ENCODE assay signal across 9 mouse cellular contexts in the genomic region with DNA sequence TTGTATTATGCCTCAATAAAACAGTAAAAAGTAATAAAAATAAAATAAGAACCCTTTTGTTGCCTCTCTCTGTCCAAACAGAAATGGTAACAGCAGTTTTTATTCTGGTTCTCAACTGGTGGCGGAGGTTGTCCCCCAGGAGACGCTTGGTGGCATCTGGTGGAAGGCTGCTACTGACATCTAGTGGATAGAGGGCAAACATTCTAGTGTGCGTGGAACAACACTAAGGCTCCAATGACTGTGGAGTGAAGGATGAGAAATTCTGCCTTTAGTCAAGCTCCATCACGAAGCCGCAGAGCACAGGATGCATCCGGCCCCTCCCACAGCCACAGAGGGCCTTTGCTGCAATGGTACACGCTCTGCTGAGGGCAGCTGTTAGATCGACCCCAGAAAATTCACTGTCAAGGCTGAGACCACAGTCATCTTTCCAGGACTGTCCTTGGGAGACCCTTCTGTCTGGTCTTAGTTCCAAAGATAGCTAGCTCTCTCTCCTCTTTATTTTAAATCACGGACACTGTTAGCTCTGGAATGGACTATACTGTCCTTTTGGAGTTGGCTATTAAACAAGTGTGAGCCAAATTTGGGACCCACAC. TPM values are rescaled to one million over a fixed set of nuclear protein-coding genes. Genes with fewer than 3 reads are reported as not detected.
DNase-seq lines count a peak whose midpoint lies in the region; ATAC-seq and TF ChIP-seq lines count a peak whose summit lies in the region.
"Had no signal": no experiment of that assay in that cellular context is flagged by ENCODE, and none has a peak within 500 bp of the region (broad histone marks: within the 10 kb centered on the region; RNA-seq: fewer than 3 reads in every experiment).

No protein-coding gene starts in this region.

- no peaks in the 10 kb centered on the region for H3K9me3 ChIP-seq in CH12.LX (replicated peaks; ENCODE audit: low read length)
- no peaks in the 10 kb centered on the region for H3K9me3 ChIP-seq in embryonic facial prominence, embryonic 10.5 days
- H3K9me3 ChIP-seq in heart, postnatal 0 days (replicated peaks; ENCODE audit: control insufficient read depth, low read length): no peaks in the 10 kb centered on the region
- H3K9me3 ChIP-seq: limb, embryonic 15.5 days had no signal

- DNase-seq in CH12.LX (ENCODE audit: extremely low read depth): peak; percentile 50
- DNase-seq in adrenal gland, adult 8-10 months: peak; percentile 19
- peak; percentile 47 for DNase-seq in embryonic facial prominence, embryonic 10.5 days (ENCODE audit: low spot score)
- peak; percentile 74 for DNase-seq in heart, postnatal 0 days (ENCODE audit: low spot score)
- peak; percentile 62 to 63 for DNase-seq in kidney, postnatal 25 days
- DNase-seq in lung, adult 2 months: no peak
- DNase-seq in urinary bladder, postnatal 4 days (ENCODE audit: low spot score in 2 of 2): peak; percentile 32 to 60

- TF ChIP-seq CTCF in CH12.LX (conservative IDR thresholded peaks at IDR 0.05 in 1 of 2, IDR thresholded peaks at IDR 0.05 in 1 of 2; ENCODE audit: low read depth in 2 of 2, low read length in 2 of 2): peak; percentile 50 to 91; a peak in 3 of 4 replicates
- TF ChIP-seq CTCF in heart, postnatal 0 days (IDR thresholded peaks at IDR 0.05; ENCODE audit: low read depth): peak; percentile 92
- TF ChIP-seq CTCF in lung, adult 2 months (IDR thresholded peaks at IDR 0.05; ENCODE audit: insufficient read depth, low read length): peak; percentile 76
- peak; percentile 20; the same call in 1 of the 2 replicates for TF ChIP-seq CTCF in olfactory bulb, adult 2 months (IDR thresholded peaks at IDR 0.05; ENCODE audit: insufficient read depth, low read depth, low read length)

- no peak overlapping the region for H3K27ac ChIP-seq in CH12.LX (ENCODE audit: insufficient read depth, low read depth)
- no peak overlapping the region for H3K27ac ChIP-seq in embryonic facial prominence, embryonic 10.5 days (replicated peaks)
- no peak overlapping the region for H3K27ac ChIP-seq in heart, postnatal 0 days (ENCODE audit: low read depth)
- H3K27ac ChIP-seq in olfactory bulb, adult 2 months (ENCODE audit: insufficient read depth, low read depth, low read length): no peak overlapping the region
- H3K27ac ChIP-seq: limb, embryonic 15.5 days had no signal

- WGBS in embryonic facial prominence, embryonic 10.5 days: 24% methylated on average over 9 of the region's 9 CpGs
- WGBS in heart, postnatal 0 days: 19% methylated on average over 9 of the region's 9 CpGs
- 21% methylated on average over 9 of the region's 9 CpGs for WGBS in lung, adult 2 months
- 24% methylated on average over 9 of the region's 9 CpGs for WGBS in olfactory bulb, adult 2 months

- in situ Hi-C loops in CH12.LX (cut with MboI; ENCODE audit: low pct_ligation_motif_present, low pct_unique_long_range_greater_than_20kb, low sequenced_read_pairs): no loop called here

- no peak overlapping the region for H3K9ac ChIP-seq in CH12.LX (ENCODE audit: insufficient read depth, low read depth)
- H3K9ac ChIP-seq in heart, postnatal 0 days (replicated peaks; ENCODE audit: low read depth, low read length): no peak overlapping the region
- H3K9ac ChIP-seq: limb, embryonic 15.5 days had no signal

- peak; percentile 90 for TF ChIP-seq RAD21 in CH12.LX (IDR thresholded peaks at IDR 0.05; ENCODE audit: low read depth, low read length)

- no peak for TF ChIP-seq POLR2A in CH12.LX (IDR thresholded peaks at IDR 0.05; ENCODE audit: low read depth, low read length)
- no peak for TF ChIP-seq POLR2A in lung, adult 2 months (IDR thresholded peaks at IDR 0.05; ENCODE audit: borderline replicate concordance, extremely low read depth, low read depth, low read length)
- no peak for TF ChIP-seq POLR2A in olfactory bulb, adult 2 months (IDR thresholded peaks at IDR 0.05; ENCODE audit: insufficient read depth, low read depth, low read length)

- ATAC-seq in heart, postnatal 0 days (ENCODE audit: insufficient read depth, low read depth): peak; percentile 80

- no peaks in the 10 kb centered on the region for H3K79me2 ChIP-seq in CH12.LX (replicated peaks; ENCODE audit: control insufficient read depth, extremely low read depth, insufficient read depth, poor library complexity, severe bottlenecking)

- H3K4me3 ChIP-seq in CH12.LX (replicated peaks in 1 of 3; ENCODE audit: low read depth in 2 of 3, low read length in 2 of 3, poor library complexity in 1 of 3): no peak overlapping the region
- H3K4me3 ChIP-seq in embryonic facial prominence, embryonic 10.5 days: no peak overlapping the region
- no peak overlapping the region for H3K4me3 ChIP-seq in heart, postnatal 0 days (ENCODE audit: low read depth, low read length)
- no peak overlapping the region for H3K4me3 ChIP-seq in lung, adult 2 months (replicated peaks; ENCODE audit: extremely low read depth, low read depth, low read length)
- H3K4me3 ChIP-seq in olfactory bulb, adult 2 months (ENCODE audit: insufficient read depth, low read depth, low read length): no peak overlapping the region
- H3K4me3 ChIP-seq: limb, embryonic 15.5 days had no signal

- H3K4me1 ChIP-seq in CH12.LX (ENCODE audit: control insufficient read depth in 1 of 2, insufficient read depth in 2 of 2): peaks cover 0 to 12% of the 10 kb centered on the region in 2 experiments; a peak in 2 of 4 replicates
- peaks cover 6% of the 10 kb centered on the region; the same call in 1 of the 2 replicates for H3K4me1 ChIP-seq in embryonic facial prominence, embryonic 10.5 days
- H3K4me1 ChIP-seq in heart, postnatal 0 days (ENCODE audit: control insufficient read depth, insufficient read depth): no peaks in the 10 kb centered on the region
- 0 out of 2 replicates have a peak, but pooled peaks cover 2% of the 10 kb centered on the region for H3K4me1 ChIP-seq in lung, adult 2 months (ENCODE audit: control insufficient read depth, insufficient read depth, low read length)
- H3K4me1 ChIP-seq in olfactory bulb, adult 2 months (ENCODE audit: control insufficient read depth, insufficient read depth, low read length): no peaks in the 10 kb centered on the region

- no peaks in the 10 kb centered on the region for H3K27me3 ChIP-seq in CH12.LX (replicated peaks)
- H3K27me3 ChIP-seq in embryonic facial prominence, embryonic 10.5 days (replicated peaks; ENCODE audit: low read depth, poor library complexity, severe bottlenecking): no peaks in the 10 kb centered on the region
- H3K27me3 ChIP-seq in heart, postnatal 0 days (ENCODE audit: control insufficient read depth, insufficient read depth, low read length): no peaks in the 10 kb centered on the region
- H3K27me3 ChIP-seq: limb, embryonic 15.5 days had no signal

- no peak for TF ChIP-seq EP300 in CH12.LX (IDR thresholded peaks at IDR 0.05; ENCODE audit: low read length)
- no peak for TF ChIP-seq EP300 in heart, postnatal 0 days (IDR thresholded peaks at IDR 0.05; ENCODE audit: low read depth)

- no peaks in the 10 kb centered on the region for H3K36me3 ChIP-seq in CH12.LX (replicated peaks in 1 of 2; ENCODE audit: control insufficient read depth in 1 of 2, insufficient read depth in 1 of 2, low read length in 1 of 2)
- no peaks in the 10 kb centered on the region for H3K36me3 ChIP-seq in embryonic facial prominence, embryonic 10.5 days (replicated peaks)
- no peaks in the 10 kb centered on the region for H3K36me3 ChIP-seq in heart, postnatal 0 days (replicated peaks; ENCODE audit: control insufficient read depth, insufficient read depth, low read length)
- H3K36me3 ChIP-seq: limb, embryonic 15.5 days had no signal

- dilution Hi-C loops in CH12.LX (cut with MboI; ENCODE audit: extremely low pct_ligation_motif_present, extremely low pct_unique_long_range_greater_than_20kb, low sequenced_read_pairs): no loop called here

- H3K4me2 ChIP-seq in CH12.LX (ENCODE audit: insufficient read depth, low read depth, poor library complexity, severe bottlenecking): 0 out of 2 replicates have a peak overlapping the region, but pooled peaks have one; percentile 32
- no peak overlapping the region for H3K4me2 ChIP-seq in heart, postnatal 0 days (ENCODE audit: low read depth, low read length)
- H3K4me2 ChIP-seq: limb, embryonic 15.5 days had no signal

RNA-seq across cellular contexts. Expression of a gene that starts 11.6 kb away (rescaled TPM):
- total RNA-seq in CH12.LX (2012; rRNA removed) (not detected in 2 replicates), CH12.LX (2014; rRNA removed) (not detected in 2 replicates)
- not detected in 2 replicates for polyA plus RNA-seq in CH12.LX (2012; ENCODE audit: insufficient read length, low read depth)
- not detected for total RNA-seq in adrenal gland, adult 8-10 months (2022)
- not detected in 2 replicates for polyA plus RNA-seq in embryonic facial prominence, embryonic 10.5 days (2016; fragmentation: Nextera tagmentation; extraction: Ambion mirVana)
- not detected in 2 replicates for total RNA-seq in heart, postnatal 0 days (2014; rRNA removed; ENCODE audit: low replicate concordance)
- not detected in 2 replicates for polyA plus RNA-seq in heart, postnatal 0 days (2015; fragmentation: Nextera tagmentation; extraction: Ambion mirVana)
- polyA plus RNA-seq in lung, adult 2 months (2012; rRNA removed): not detected in 2 replicates
- not detected in 2 replicates for polyA plus RNA-seq in olfactory bulb, adult 2 months (2012; ENCODE audit: insufficient read depth, insufficient read length, low replicate concordance, missing spikeins)
- polyA plus RNA-seq: limb, embryonic 15.5 days had no signal

RNA-seq across cellular contexts. Expression of a gene that starts 16.8 kb away (rescaled TPM):
- not detected in 2 replicates for total RNA-seq in CH12.LX (2012; rRNA removed)
- total RNA-seq in CH12.LX (2014; rRNA removed): not detected in 2 replicates
- not detected in 2 replicates for polyA plus RNA-seq in CH12.LX (2012; ENCODE audit: insufficient read length, low read depth)
- total RNA-seq in adrenal gland, adult 8-10 months (2022): under 1 TPM in 2 of 4 experiments, not detected in 2; 0.32 to 0.46 TPM
- not detected in 2 replicates for polyA plus RNA-seq in embryonic facial prominence, embryonic 10.5 days (2016; fragmentation: Nextera tagmentation; extraction: Ambion mirVana)
- total RNA-seq in heart, postnatal 0 days (2014; rRNA removed; ENCODE audit: low replicate concordance): not detected in 2 replicates
- not detected in 2 replicates for polyA plus RNA-seq in heart, postnatal 0 days (2015; fragmentation: Nextera tagmentation; extraction: Ambion mirVana)
- polyA plus RNA-seq in lung, adult 2 months (2012; rRNA removed): 0.66 and 0.77 TPM in 2 replicates
- polyA plus RNA-seq in olfactory bulb, adult 2 months (2012; ENCODE audit: insufficient read depth, insufficient read length, low replicate concordance, missing spikeins): not detected in 2 replicates

RNA-seq across cellular contexts. Expression of a gene that starts 33.0 kb away (rescaled TPM):
- total RNA-seq in CH12.LX (2012; rRNA removed) (not detected in 2 replicates), CH12.LX (2014; rRNA removed) (not detected in 2 replicates)
- not detected in 2 replicates for polyA plus RNA-seq in CH12.LX (2012; ENCODE audit: insufficient read length, low read depth)
- not detected for total RNA-seq in adrenal gland, adult 8-10 months (2022)
- polyA plus RNA-seq in embryonic facial prominence, embryonic 10.5 days (2016; fragmentation: Nextera tagmentation; extraction: Ambion mirVana): not detected in 2 replicates
- total RNA-seq in heart, postnatal 0 days (2014; rRNA removed; ENCODE audit: low replicate concordance): not detected in 2 replicates
- not detected in 2 replicates for polyA plus RNA-seq in heart, postnatal 0 days (2015; fragmentation: Nextera tagmentation; extraction: Ambion mirVana)
- not detected in 2 replicates for polyA plus RNA-seq in lung, adult 2 months (2012; rRNA removed)
- polyA plus RNA-seq in olfactory bulb, adult 2 months (2012; ENCODE audit: insufficient read depth, insufficient read length, low replicate concordance, missing spikeins): not detected in 2 replicates
- polyA plus RNA-seq: limb, embryonic 15.5 days had no signal

RNA-seq across cellular contexts. Expression of a gene that starts 44.0 kb away (rescaled TPM):
- total RNA-seq in CH12.LX (2012; rRNA removed) (0.34 and 0.64 TPM in 2 replicates), CH12.LX (2014; rRNA removed) (0.14 and 0.55 TPM in 2 replicates)
- polyA plus RNA-seq in CH12.LX (2012; ENCODE audit: insufficient read length, low read depth): 0.63 and 0.74 TPM in 2 replicates
- 10 to 100 TPM in 2 of 4 experiments, 1 to 10 TPM in 2; 9.6 to 27.4 (median 11.8) TPM for total RNA-seq in adrenal gland, adult 8-10 months (2022)
- 1.8 and 2.7 TPM in 2 replicates for polyA plus RNA-seq in embryonic facial prominence, embryonic 10.5 days (2016; fragmentation: Nextera tagmentation; extraction: Ambion mirVana)
- 22.3 and 41.4 TPM in 2 replicates for total RNA-seq in heart, postnatal 0 days (2014; rRNA removed; ENCODE audit: low replicate concordance)
- polyA plus RNA-seq in heart, postnatal 0 days (2015; fragmentation: Nextera tagmentation; extraction: Ambion mirVana): 18.5 and 22.7 TPM in 2 replicates
- polyA plus RNA-seq in lung, adult 2 months (2012; rRNA removed): 31.5 and 37.6 TPM in 2 replicates
- polyA plus RNA-seq in olfactory bulb, adult 2 months (2012; ENCODE audit: insufficient read depth, insufficient read length, low replicate concordance, missing spikeins): not detected in 2 replicates

RNA-seq across cellular contexts. Expression of a gene that starts 53.8 kb away (rescaled TPM):
- total RNA-seq in CH12.LX (2012; rRNA removed): 67.8 and 74.4 TPM in 2 replicates
- 33.6 and 34.1 TPM in 2 replicates for total RNA-seq in CH12.LX (2014; rRNA removed)
- polyA plus RNA-seq in CH12.LX (2012; ENCODE audit: insufficient read length, low read depth): 37.1 and 46.9 TPM in 2 replicates
- 100 to 1,000 TPM; 137 to 192 (median 168) TPM for total RNA-seq in adrenal gland, adult 8-10 months (2022)
- polyA plus RNA-seq in embryonic facial prominence, embryonic 10.5 days (2016; fragmentation: Nextera tagmentation; extraction: Ambion mirVana): 185 and 186 TPM in 2 replicates
- total RNA-seq in heart, postnatal 0 days (2014; rRNA removed; ENCODE audit: low replicate concordance): 121 and 130 TPM in 2 replicates
- 292 and 295 TPM in 2 replicates for polyA plus RNA-seq in heart, postnatal 0 days (2015; fragmentation: Nextera tagmentation; extraction: Ambion mirVana)
- 171 and 192 TPM in 2 replicates for polyA plus RNA-seq in lung, adult 2 months (2012; rRNA removed)
- not detected in 2 replicates for polyA plus RNA-seq in olfactory bulb, adult 2 months (2012; ENCODE audit: insufficient read depth, insufficient read length, low replicate concordance, missing spikeins)

Comparison
In these comparisons a context has a peak if more than half of its experiments do, and no peak if none do; other contexts are left out.
1. CTCF ChIP-seq: peak in every context shown above with its lines; median percentile 92 in heart, postnatal 0 days; 76 in lung, adult 2 months; 70 in CH12.LX; 20 in olfactory bulb, adult 2 months.